Mouse (Mus musculus): ENCODE measurements around the gene Pde11a. TPM values are rescaled to one million over a fixed set of nuclear protein-coding genes. Genes with fewer than 3 reads are reported as not detected.

Gene Pde11a
- polyA plus RNA-seq, 1 experiment from 2014 or later, result 0.54 TPM

DNA sequence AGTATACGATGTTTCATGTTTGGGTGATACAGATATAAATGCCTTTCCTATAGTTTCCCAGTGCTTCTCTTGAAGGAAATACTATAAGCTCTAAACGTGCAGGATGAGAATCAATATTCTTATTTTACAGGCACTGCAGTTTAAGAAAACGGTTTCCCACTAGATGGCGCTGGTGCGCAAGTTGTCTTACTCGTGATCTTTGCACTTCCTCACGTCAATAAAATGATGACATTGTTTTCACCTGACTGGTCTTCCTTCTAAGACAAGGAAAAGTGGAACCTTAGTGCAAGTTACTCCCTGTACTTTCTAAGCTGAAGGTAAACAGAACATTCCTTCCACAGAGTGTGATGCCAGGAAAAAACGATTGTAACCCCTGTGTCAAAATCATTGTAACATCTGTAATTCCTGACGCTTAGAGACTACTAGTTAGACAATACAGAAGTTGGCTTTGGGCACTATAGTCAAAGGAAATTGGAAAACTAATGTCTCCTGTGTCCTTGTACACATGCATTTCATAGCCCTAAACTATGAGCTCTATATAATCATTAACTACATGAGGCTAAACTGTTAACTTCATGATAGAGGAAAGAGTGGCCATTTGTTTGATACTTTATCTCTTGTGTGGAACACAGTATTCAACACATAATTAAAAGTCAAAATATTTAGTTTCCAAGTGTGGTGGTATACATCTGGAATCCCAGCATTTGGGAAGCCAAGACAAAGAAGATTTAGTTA is 28.8 kb upstream of the Pde11a start:
- 18% methylated on average over 9 of the region's 9 CpGs for WGBS
- H3K9me3 ChIP-seq (replicated peaks; ENCODE audit: control insufficient read depth, low read length, poor library complexity, severe bottlenecking), result no peaks in the 10 kb centered on the region
- H3K36me3 ChIP-seq (ENCODE audit: control insufficient read depth, insufficient read depth, low read length), result no peaks in the 10 kb centered on the region
- H3K4me3 ChIP-seq (ENCODE audit: low read depth, low read length), result no peak overlapping the region
- ATAC-seq, result no peak
- H3K4me1 ChIP-seq (ENCODE audit: control insufficient read depth, insufficient read depth, low read length), result peaks cover 13% of the 10 kb centered on the region
- no peak overlapping the region for H3K9ac ChIP-seq (ENCODE audit: low read depth, low read length)
- H3K27me3 ChIP-seq (ENCODE audit: control insufficient read depth, insufficient read depth, low read depth, low read length), result no peaks in the 10 kb centered on the region
- H3K27ac ChIP-seq (ENCODE audit: low read length), result no peak overlapping the region
- no peak overlapping the region for H3K4me2 ChIP-seq (ENCODE audit: low read length)

GRCm38 (mm10) chr2:76365811-76366210 is 27.2 kb upstream of the Pde11a start:
- no peaks in the 10 kb centered on the region for H3K9me3 ChIP-seq (replicated peaks; ENCODE audit: control insufficient read depth, low read length, poor library complexity, severe bottlenecking)
- WGBS, result 70% methylated on average over 4 of the region's 4 CpGs
- H3K4me3 ChIP-seq (ENCODE audit: low read depth, low read length), result no peak overlapping the region
- no peak for ATAC-seq
- no peaks in the 10 kb centered on the region for H3K36me3 ChIP-seq (ENCODE audit: control insufficient read depth, insufficient read depth, low read length)
- H3K27me3 ChIP-seq (ENCODE audit: control insufficient read depth, insufficient read depth, low read depth, low read length), result no peaks in the 10 kb centered on the region
- no peak overlapping the region for H3K9ac ChIP-seq (ENCODE audit: low read depth, low read length)
- no peak overlapping the region for H3K4me2 ChIP-seq (ENCODE audit: low read length)
- H3K4me1 ChIP-seq (ENCODE audit: control insufficient read depth, insufficient read depth, low read length), result peaks cover 8% of the 10 kb centered on the region
- H3K27ac ChIP-seq (ENCODE audit: low read length), result no peak overlapping the region

- no peak for ATAC-seq
- WGBS, result 66% methylated on average over 2 of the region's 2 CpGs
- Histone ChIP-seq H3K4me1 (ENCODE audit: control insufficient read depth, insufficient read depth, low read length) (no peaks in the 10 kb centered on the region), H3K9ac (ENCODE audit: low read depth, low read length) (no peak overlapping the region), H3K4me3 (ENCODE audit: low read depth, low read length) (no peak overlapping the region), H3K36me3 (ENCODE audit: control insufficient read depth, insufficient read depth, low read length) (no peaks in the 10 kb centered on the region), H3K27me3 (ENCODE audit: control insufficient read depth, insufficient read depth, low read depth, low read length) (no peaks in the 10 kb centered on the region), H3K9me3 (replicated peaks; ENCODE audit: control insufficient read depth, low read length, poor library complexity, severe bottlenecking) (no peaks in the 10 kb centered on the region), H3K4me2 (ENCODE audit: low read length) (no peak overlapping the region), H3K27ac (ENCODE audit: low read length) (no peak overlapping the region)
These were observed 23.5 kb upstream of the Pde11a start for GRCm38 (mm10) chr2:76362111-76362510.

- WGBS, result 83% methylated on average over 11 of the region's 11 CpGs
- no peaks in the 10 kb centered on the region for H3K27me3 ChIP-seq (ENCODE audit: control insufficient read depth, insufficient read depth, low read depth, low read length)
- H3K27ac ChIP-seq (ENCODE audit: low read length), result no peak within 1 kb of the TSS
- no peaks in the 10 kb centered on the region for H3K4me1 ChIP-seq (ENCODE audit: control insufficient read depth, insufficient read depth, low read length)
- H3K4me2 ChIP-seq (ENCODE audit: low read length), result no peak within 1 kb of the TSS
- H3K36me3 ChIP-seq (ENCODE audit: control insufficient read depth, insufficient read depth, low read length), result no peaks in the 10 kb centered on the region
- ATAC-seq, result no peak
- H3K9ac ChIP-seq (ENCODE audit: low read depth, low read length), result no peak within 1 kb of the TSS
- H3K4me3 ChIP-seq (ENCODE audit: low read depth, low read length), result no peak within 1 kb of the TSS
- no peaks in the 10 kb centered on the region for H3K9me3 ChIP-seq (replicated peaks; ENCODE audit: control insufficient read depth, low read length, poor library complexity, severe bottlenecking)
These were observed 21.7 kb upstream of the Pde11a start, which contains the start of gene Cyct for GRCm38 (mm10) chr2:76360226-76360625. Cyct (minus strand) TSS chr2:76360450.

GRCm38 (mm10) chr2:76347839-76348238 is 9.3 kb upstream of the Pde11a start:
- no peak overlapping the region for H3K27ac ChIP-seq (ENCODE audit: low read length)
- no peaks in the 10 kb centered on the region for H3K27me3 ChIP-seq (ENCODE audit: control insufficient read depth, insufficient read depth, low read depth, low read length)
- H3K9ac ChIP-seq (ENCODE audit: low read depth, low read length), result no peak overlapping the region
- 54% methylated on average over 6 of the region's 6 CpGs for WGBS
- H3K4me1 ChIP-seq (ENCODE audit: control insufficient read depth, insufficient read depth, low read length), result no peaks in the 10 kb centered on the region
- H3K36me3 ChIP-seq (ENCODE audit: control insufficient read depth, insufficient read depth, low read length), result no peaks in the 10 kb centered on the region
- no peak overlapping the region for H3K4me3 ChIP-seq (ENCODE audit: low read depth, low read length)
- no peak overlapping the region for H3K4me2 ChIP-seq (ENCODE audit: low read length)
- H3K9me3 ChIP-seq (replicated peaks; ENCODE audit: control insufficient read depth, low read length, poor library complexity, severe bottlenecking), result no peaks in the 10 kb centered on the region
- ATAC-seq, result no peak

GRCm38 (mm10) chr2:76342146-76342545 is 3.6 kb upstream of the Pde11a start:
- Histone ChIP-seq H3K9ac (ENCODE audit: low read depth, low read length) (no peak overlapping the region), H3K27me3 (ENCODE audit: control insufficient read depth, insufficient read depth, low read depth, low read length) (peaks cover 2% of the 10 kb centered on the region), H3K36me3 (ENCODE audit: control insufficient read depth, insufficient read depth, low read length) (no peaks in the 10 kb centered on the region), H3K27ac (ENCODE audit: low read length) (no peak overlapping the region), H3K4me3 (ENCODE audit: low read depth, low read length) (no peak overlapping the region), H3K9me3 (replicated peaks; ENCODE audit: control insufficient read depth, low read length, poor library complexity, severe bottlenecking) (no peaks in the 10 kb centered on the region), H3K4me2 (ENCODE audit: low read length) (no peak overlapping the region), H3K4me1 (ENCODE audit: control insufficient read depth, insufficient read depth, low read length) (peaks cover 12% of the 10 kb centered on the region)
- WGBS, result 86% methylated on average over 9 of the region's 9 CpGs
- ATAC-seq, result no peak

DNA sequence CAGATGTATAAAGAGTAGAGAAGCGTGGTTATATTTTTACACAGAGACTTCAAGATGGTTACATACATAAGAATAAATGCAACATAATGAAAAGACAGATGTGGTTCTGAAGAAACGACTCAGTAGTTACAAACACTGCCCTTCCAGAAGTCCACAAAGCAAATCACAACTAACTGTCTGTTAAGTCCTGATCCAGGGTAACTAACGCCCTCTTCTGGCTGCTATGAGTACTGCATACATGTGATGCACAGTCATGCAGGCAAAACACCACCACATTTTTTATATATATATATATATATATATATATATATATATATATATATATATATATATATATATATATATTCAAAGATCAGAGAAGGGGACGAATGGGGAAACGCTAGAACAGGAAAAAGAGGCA is 4.0 kb downstream of the Pde11a start:
- Histone ChIP-seq H3K9ac (ENCODE audit: low read depth, low read length) (no peak overlapping the region), H3K4me1 (ENCODE audit: control insufficient read depth, insufficient read depth, low read length) (peaks cover 12% of the 10 kb centered on the region), H3K36me3 (ENCODE audit: control insufficient read depth, insufficient read depth, low read length) (no peaks in the 10 kb centered on the region), H3K27me3 (ENCODE audit: control insufficient read depth, insufficient read depth, low read depth, low read length) (peaks cover 2% of the 10 kb centered on the region), H3K4me2 (ENCODE audit: low read length) (no peak overlapping the region), H3K27ac (ENCODE audit: low read length) (no peak overlapping the region), H3K9me3 (replicated peaks; ENCODE audit: control insufficient read depth, low read length, poor library complexity, severe bottlenecking) (no peaks in the 10 kb centered on the region), H3K4me3 (ENCODE audit: low read depth, low read length) (no peak overlapping the region)
- 83% methylated on average over 5 of the region's 5 CpGs for WGBS
- ATAC-seq, result no peak

- Histone ChIP-seq H3K4me1 (ENCODE audit: control insufficient read depth, insufficient read depth, low read length) (no peaks in the 10 kb centered on the region), H3K36me3 (ENCODE audit: control insufficient read depth, insufficient read depth, low read length) (no peaks in the 10 kb centered on the region), H3K4me2 (ENCODE audit: low read length) (no peak overlapping the region), H3K27me3 (ENCODE audit: control insufficient read depth, insufficient read depth, low read depth, low read length) (no peaks in the 10 kb centered on the region), H3K9me3 (replicated peaks; ENCODE audit: control insufficient read depth, low read length, poor library complexity, severe bottlenecking) (no peaks in the 10 kb centered on the region), H3K9ac (ENCODE audit: low read depth, low read length) (no peak overlapping the region), H3K27ac (ENCODE audit: low read length) (no peak overlapping the region), H3K4me3 (ENCODE audit: low read depth, low read length) (no peak overlapping the region)
- WGBS, result 82% methylated on average over 11 of the region's 11 CpGs
- ATAC-seq, result no peak
These were observed 6.3 kb downstream of the Pde11a start for GRCm38 (mm10) chr2:76332161-76332805.

DNA sequence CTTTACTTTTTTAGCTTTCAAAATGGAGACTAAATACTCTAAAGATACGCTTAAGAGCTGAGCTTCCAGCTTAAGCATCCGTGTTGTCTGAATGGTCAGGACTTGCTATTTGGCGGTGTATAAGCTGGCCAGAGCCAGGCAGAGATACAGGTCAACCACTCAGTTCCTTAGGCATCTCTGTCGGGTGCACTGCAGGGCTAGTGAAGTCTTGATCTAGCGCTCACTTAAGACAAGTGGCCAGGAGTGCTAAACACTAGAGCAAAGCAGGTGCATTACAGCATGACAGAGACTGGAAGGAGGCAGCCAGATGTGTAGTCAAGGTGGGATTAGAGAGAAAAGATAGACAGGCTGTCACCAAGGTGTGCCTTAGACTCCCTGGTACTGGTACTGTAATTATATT is 8.5 kb downstream of the Pde11a start:
- Histone ChIP-seq H3K4me3 (ENCODE audit: low read depth, low read length) (no peak overlapping the region), H3K36me3 (ENCODE audit: control insufficient read depth, insufficient read depth, low read length) (no peaks in the 10 kb centered on the region), H3K4me2 (ENCODE audit: low read length) (no peak overlapping the region), H3K27me3 (ENCODE audit: control insufficient read depth, insufficient read depth, low read depth, low read length) (no peaks in the 10 kb centered on the region), H3K27ac (ENCODE audit: low read length) (no peak overlapping the region), H3K9me3 (replicated peaks; ENCODE audit: control insufficient read depth, low read length, poor library complexity, severe bottlenecking) (no peaks in the 10 kb centered on the region), H3K9ac (ENCODE audit: low read depth, low read length) (no peak overlapping the region), H3K4me1 (ENCODE audit: control insufficient read depth, insufficient read depth, low read length) (no peaks in the 10 kb centered on the region)
- ATAC-seq, result no peak
- 87% methylated on average over 5 of the region's 5 CpGs for WGBS

All from midbrain, embryonic 16.5 days (tissue).